In genomic region chr13:20118909-20119308, GRCm38 (mm10) we compare ENCODE assay signal across 29 mouse cellular contexts.
"Had no signal": no experiment of that assay in that cellular context is flagged by ENCODE, and none has a peak within 500 bp of the region (broad histone marks: within the 10 kb centered on the region; RNA-seq: fewer than 3 reads in every experiment).

No protein-coding gene starts in this region.

- H3K4me3 ChIP-seq: heart, embryonic 12.5 days; heart, embryonic 13.5 days; heart, embryonic 15.5 days; hindbrain, embryonic 10.5 days; hindbrain, embryonic 12.5 days; hindbrain, embryonic 13.5 days; hindbrain, embryonic 15.5 days; intestine, embryonic 15.5 days; kidney, embryonic 15.5 days; layer of hippocampus, adult 2 months; left cerebral cortex, adult 2 months had no signal

- H3K27ac ChIP-seq: heart, embryonic 13.5 days; heart, embryonic 15.5 days; hindbrain, embryonic 10.5 days; hindbrain, embryonic 12.5 days; hindbrain, embryonic 13.5 days; hindbrain, embryonic 14.5 days; hindbrain, embryonic 15.5 days; hindbrain, postnatal 0 days; intestine, embryonic 15.5 days; kidney, embryonic 15.5 days; kidney, postnatal 0 days; layer of hippocampus, adult 2 months; left cerebral cortex, adult 2 months had no signal

- DNase-seq: heart, postnatal 10 days; heart, postnatal 14 days; heart, postnatal 4 days; kidney, adult 11 months; kidney, adult 18-20 months; kidney, adult 2 months; kidney, adult 8-10 months; kidney, adult 9 months; kidney, postnatal 10 days; kidney, postnatal 14 days; kidney, postnatal 25 days; kidney, postnatal 36 days; kidney, postnatal 4 days; layer of hippocampus, adult 9-11 months; layer of hippocampus, postnatal 36 days had no signal
